Mouse (Mus musculus) forebrain, embryonic 15.5 days (tissue): ENCODE data around the gene Mettl9. TPM values are rescaled to one million over a fixed set of nuclear protein-coding genes. Genes with fewer than 3 reads are reported as not detected.

Experiments
- ATAC-seq: fragments of 200-750 bp; cut with Nextera tagmentation; replicated peaks from 2 replicates; pipeline ENCODE4 v1.8.0; 2017; ENCODE audit warnings: mild to moderate bottlenecking, moderate TSS enrichment, moderate library complexity
- H3K27ac ChIP-seq: fragments of 300-500 bp; sonication (generic); replicated peaks from 2 replicates; pipeline ENCODE4 v1.5.1; 2015; ENCODE audit warnings: mild to moderate bottlenecking, inconsistent platforms
- H3K27me3 ChIP-seq: fragments of 300-500 bp; sonication (generic); 2 replicates; pipeline ENCODE4 v1.6.1; 2015; ENCODE audit warnings: inconsistent platforms
- H3K36me3 ChIP-seq: fragments of 300-500 bp; sonication (generic); 2 replicates; pipeline ENCODE4 v1.6.1; 2015; ENCODE audit warnings: mild to moderate bottlenecking, inconsistent platforms
- H3K4me1 ChIP-seq: fragments of 300-500 bp; sonication (generic); 2 replicates; pipeline ENCODE4 v1.6.1; 2015; ENCODE audit warnings: inconsistent platforms
- H3K4me2 ChIP-seq: fragments of 300-500 bp; sonication (generic); replicated peaks from 2 replicates; pipeline ENCODE4 v1.6.1; 2015; ENCODE audit warnings: mild to moderate bottlenecking, inconsistent platforms
- H3K4me3 ChIP-seq: fragments of 300-500 bp; sonication (generic); 2 replicates; pipeline ENCODE4 v1.5.1; 2015; ENCODE audit warnings: mild to moderate bottlenecking, inconsistent platforms
- H3K9ac ChIP-seq: fragments of 300-500 bp; sonication (generic); replicated peaks from 2 replicates; pipeline ENCODE4 v1.6.1; 2015; ENCODE audit warnings: mild to moderate bottlenecking, inconsistent platforms
- H3K9me3 ChIP-seq: fragments of 300-500 bp; sonication (generic); 2 replicates; pipeline ENCODE4 v1.6.1; 2016; ENCODE audit warnings: inconsistent platforms
- WGBS: fragments of 180-500 bp; shearing (Covaris S2); methylation state at CpG from one replicate; pipeline ENCODE4 v1.1.7; 2015; ENCODE audit warnings: mixed read lengths; 5-methylcytosine and 5-hydroxymethylcytosine counted together
- polyA plus RNA-seq: library from polyadenylated mRNA; unstranded; fragments of >200 nt; fragmentation: Nextera tagmentation; extraction: Ambion mirVana; gene quantifications from 2 replicates; pipeline ENCODE4 v1.2.1, GENCODE M21; 2015

Mettl9 gene
- 214 and 232 TPM in 2 replicates for polyA plus RNA-seq

DNA sequence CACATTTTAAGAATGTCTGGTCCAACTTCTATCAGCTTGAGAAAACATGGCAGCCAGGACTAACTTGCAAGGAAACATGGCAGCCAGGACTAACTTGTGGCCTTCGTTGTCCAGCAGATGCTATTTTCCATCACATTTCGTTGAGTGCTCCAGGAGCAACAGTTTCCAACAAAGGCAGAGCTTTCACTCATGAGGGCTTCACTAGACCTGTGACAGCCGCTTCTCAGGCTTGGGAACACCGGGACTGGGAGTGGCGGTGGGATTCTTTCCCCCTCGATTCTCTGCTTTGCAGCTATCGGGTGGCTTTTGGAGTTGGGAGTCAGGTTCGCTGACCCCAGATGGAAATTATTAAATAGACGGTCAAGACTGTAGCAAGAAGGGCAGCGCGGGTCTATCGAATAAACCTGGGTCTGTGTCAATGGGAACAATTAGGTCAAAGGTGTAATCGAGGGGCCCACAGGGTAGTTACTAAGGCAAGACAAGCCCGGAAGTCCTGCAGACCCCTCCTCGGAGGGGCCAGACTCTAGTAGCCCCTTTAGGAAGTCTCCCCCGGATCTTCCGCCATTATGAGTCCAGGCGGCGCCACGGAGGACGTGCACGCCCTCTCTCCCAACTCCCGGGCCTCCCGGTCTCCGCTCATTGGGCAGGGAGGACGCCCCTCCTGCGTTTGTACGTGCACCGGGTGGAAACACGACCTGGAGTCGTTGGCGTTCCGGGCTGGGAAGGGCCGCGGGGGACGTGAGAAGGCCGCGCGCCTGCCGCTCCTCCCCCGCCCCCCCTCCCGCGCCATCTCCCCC, at the start of gene Mettl9:
TSS of gene Mettl9 (plus strand) at position 590 of the 797 bp plus-strand sequence.
- no peaks in the 10 kb centered on the region for H3K9me3 ChIP-seq
- H3K36me3 ChIP-seq, result no peaks in the 10 kb centered on the region
- H3K4me3 ChIP-seq, result peak within 1 kb of the TSS; percentile 76
- 3% methylated on average over 35 of the region's 43 CpGs for WGBS
- peak within 1 kb of the TSS; percentile 97 for H3K27ac ChIP-seq
- H3K9ac ChIP-seq, result peak within 1 kb of the TSS; percentile 93
- H3K4me1 ChIP-seq, result peaks cover 33% of the 10 kb centered on the region
- H3K27me3 ChIP-seq, result peaks cover 10% of the 10 kb centered on the region
- peak; percentile 98 for ATAC-seq
- H3K4me2 ChIP-seq, result peak within 1 kb of the TSS; percentile 62

DNA sequence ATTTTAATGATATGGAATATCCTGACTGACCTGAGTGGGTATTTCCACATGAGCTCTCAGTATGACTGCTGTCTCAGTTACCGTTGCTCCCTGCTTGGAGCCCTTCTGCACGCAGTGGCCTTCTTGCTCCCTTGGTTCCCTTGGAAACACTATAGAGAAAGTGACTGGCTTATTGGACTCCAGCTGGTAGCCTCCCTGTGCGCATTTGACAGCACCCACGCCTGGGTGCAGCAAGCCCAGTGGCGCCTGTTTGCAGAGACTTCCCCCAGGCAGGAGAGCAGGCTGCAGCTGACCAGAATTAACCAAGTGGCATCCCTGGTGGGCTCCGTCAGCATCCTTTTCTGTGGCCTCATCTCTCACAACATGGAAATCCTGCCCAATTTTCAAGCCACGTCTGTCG, 43.1 kb upstream of the Mettl9 start:
- ATAC-seq, result no peak
- Histone ChIP-seq H3K4me2 (no peak overlapping the region), H3K27ac (no peak overlapping the region), H3K36me3 (no peaks in the 10 kb centered on the region), H3K9me3 (no peaks in the 10 kb centered on the region), H3K4me3 (no peak overlapping the region), H3K9ac (no peak overlapping the region), H3K4me1 (no peaks in the 10 kb centered on the region), H3K27me3 (no peaks in the 10 kb centered on the region)
- WGBS, result 71% methylated on average over 8 of the region's 8 CpGs

DNA sequence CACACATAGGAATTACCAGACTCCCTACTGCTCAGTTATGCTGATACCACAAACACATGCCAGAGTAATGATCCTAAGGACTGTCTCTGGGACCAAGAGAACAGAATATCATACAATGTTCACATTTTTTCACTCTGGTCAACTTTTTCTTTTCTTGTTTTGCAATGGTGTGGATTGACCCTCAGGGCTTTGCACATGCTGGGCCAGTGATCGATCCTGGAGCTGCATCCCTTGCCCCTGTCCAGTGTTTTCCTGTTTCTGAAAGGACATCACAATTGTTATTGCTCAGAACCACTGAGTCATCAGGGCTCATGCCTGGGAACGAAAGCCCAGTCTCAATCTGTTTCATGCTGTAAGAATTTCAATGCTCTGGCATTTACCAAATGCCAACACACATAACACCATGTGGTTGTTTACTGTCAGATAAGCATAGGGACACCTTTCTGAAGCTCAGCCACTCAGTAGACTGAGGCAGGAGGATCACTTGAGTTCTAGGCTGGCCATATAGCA, 35.2 kb upstream of the Mettl9 start:
- H3K27me3 ChIP-seq, result no peaks in the 10 kb centered on the region
- WGBS, result 70% methylated on average over 2 of the region's 2 CpGs

DNA sequence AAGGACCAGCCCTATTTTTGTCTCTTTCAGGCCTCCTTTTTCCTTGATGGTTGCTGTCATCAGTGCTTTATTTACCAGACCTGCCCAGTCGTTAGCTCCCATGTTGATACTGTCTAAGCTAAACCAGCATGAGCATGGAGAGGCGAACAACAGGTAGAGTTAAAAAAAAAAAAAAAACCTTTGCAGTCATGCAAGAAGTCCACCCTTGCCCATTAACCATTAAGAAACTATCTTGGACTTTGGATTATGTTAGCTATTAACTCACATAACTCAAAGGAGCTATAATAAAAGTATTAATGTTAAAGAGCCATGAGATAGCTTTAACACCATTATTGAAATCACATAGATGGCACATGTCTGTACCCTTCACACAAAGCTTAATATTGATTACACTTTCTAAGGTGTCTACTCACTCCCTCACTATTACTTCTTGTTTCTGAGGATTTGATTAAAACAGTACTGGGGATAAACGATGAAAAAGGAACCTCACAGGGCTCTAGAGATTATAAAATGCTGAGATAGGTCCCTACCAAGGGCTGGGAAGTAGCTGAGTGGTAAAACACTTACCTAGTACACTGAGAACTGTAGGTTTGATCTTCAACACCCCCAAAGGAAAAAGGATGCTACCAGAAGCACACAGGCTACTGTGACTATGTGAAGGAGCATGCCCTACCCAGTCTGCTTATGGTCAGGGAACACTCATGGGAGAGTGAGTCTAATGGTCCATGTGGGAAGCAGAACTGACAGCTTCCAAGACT, 34.0 kb upstream of the Mettl9 start:
- H3K36me3 ChIP-seq, result no peaks in the 10 kb centered on the region
- no peaks in the 10 kb centered on the region for H3K4me1 ChIP-seq
- H3K4me3 ChIP-seq, result no peak overlapping the region
- no peak for ATAC-seq
- H3K27ac ChIP-seq, result no peak overlapping the region
- H3K4me2 ChIP-seq, result no peak overlapping the region
- H3K9ac ChIP-seq, result no peak overlapping the region
- no peaks in the 10 kb centered on the region for H3K9me3 ChIP-seq
- no peaks in the 10 kb centered on the region for H3K27me3 ChIP-seq
- WGBS, result 73% methylated on average over 3 of the region's 3 CpGs

More for the DNA sequence above, 35.2 kb upstream of the Mettl9 start:
- Histone ChIP-seq H3K9me3 (no peaks in the 10 kb centered on the region), H3K9ac (no peak overlapping the region), H3K4me2 (no peak overlapping the region), H3K4me1 (no peaks in the 10 kb centered on the region), H3K36me3 (no peaks in the 10 kb centered on the region), H3K4me3 (no peak overlapping the region), H3K27ac (no peak overlapping the region)
- ATAC-seq, result no peak

DNA sequence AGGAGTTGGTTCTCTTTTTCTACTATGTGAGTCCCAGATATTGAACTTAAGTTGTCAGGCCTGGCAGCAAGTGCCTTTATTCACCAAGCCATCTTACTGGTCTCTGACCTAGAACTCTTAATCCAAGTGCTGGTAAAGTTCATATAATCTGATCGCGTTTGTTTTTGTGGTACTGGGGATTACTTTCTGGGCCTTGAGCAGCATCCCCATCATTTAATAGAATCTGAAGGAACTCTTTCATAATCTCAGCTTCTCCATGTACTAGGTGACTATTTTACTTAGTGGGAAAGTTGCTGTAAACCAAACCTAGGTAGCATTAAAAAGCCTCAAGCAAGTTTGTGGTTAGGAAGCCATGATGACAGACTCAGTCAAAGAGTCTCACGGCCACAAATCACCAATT, 32.4 kb upstream of the Mettl9 start:
- no peak for ATAC-seq
- 87% methylated on average over 3 of the region's 3 CpGs for WGBS
- H3K36me3 ChIP-seq, result no peaks in the 10 kb centered on the region
- H3K4me1 ChIP-seq, result no peaks in the 10 kb centered on the region
- no peaks in the 10 kb centered on the region for H3K27me3 ChIP-seq
- H3K9ac ChIP-seq, result no peak overlapping the region
- no peak overlapping the region for H3K4me3 ChIP-seq
- H3K9me3 ChIP-seq, result no peaks in the 10 kb centered on the region
- H3K27ac ChIP-seq, result no peak overlapping the region
- no peak overlapping the region for H3K4me2 ChIP-seq

DNA sequence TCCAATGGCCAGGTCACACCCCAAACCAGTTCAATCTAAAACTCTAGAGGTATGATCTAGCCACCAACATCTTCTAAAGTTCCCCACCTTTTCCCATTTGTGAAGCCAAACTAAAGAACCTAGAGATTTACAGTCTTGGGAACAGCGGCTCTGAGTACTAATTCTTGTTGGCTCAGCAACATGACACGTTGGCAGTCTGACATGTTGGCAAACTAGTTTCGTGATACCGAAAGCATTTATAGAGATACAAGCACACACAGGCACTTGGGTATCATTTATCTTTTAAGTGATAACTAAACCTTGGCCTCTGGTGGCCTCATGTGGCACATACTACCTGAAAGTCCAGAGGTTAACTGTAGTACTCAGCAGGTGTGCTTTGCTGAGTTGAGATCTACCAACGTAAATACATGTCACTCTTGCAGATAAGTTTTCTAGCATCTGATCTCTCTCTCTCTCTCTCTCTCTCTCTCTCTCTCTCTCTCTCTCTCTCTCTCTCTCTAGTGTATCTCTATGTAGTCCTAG, 31.8 kb upstream of the Mettl9 start:
- H3K4me1 ChIP-seq, result no peaks in the 10 kb centered on the region
- no peak for ATAC-seq
- H3K27me3 ChIP-seq, result no peaks in the 10 kb centered on the region
- no peaks in the 10 kb centered on the region for H3K36me3 ChIP-seq
- no peak overlapping the region for H3K27ac ChIP-seq
- no peak overlapping the region for H3K4me2 ChIP-seq
- no peaks in the 10 kb centered on the region for H3K9me3 ChIP-seq
- no peak overlapping the region for H3K4me3 ChIP-seq
- no peak overlapping the region for H3K9ac ChIP-seq
- WGBS, result 75% methylated on average over 5 of the region's 5 CpGs

DNA sequence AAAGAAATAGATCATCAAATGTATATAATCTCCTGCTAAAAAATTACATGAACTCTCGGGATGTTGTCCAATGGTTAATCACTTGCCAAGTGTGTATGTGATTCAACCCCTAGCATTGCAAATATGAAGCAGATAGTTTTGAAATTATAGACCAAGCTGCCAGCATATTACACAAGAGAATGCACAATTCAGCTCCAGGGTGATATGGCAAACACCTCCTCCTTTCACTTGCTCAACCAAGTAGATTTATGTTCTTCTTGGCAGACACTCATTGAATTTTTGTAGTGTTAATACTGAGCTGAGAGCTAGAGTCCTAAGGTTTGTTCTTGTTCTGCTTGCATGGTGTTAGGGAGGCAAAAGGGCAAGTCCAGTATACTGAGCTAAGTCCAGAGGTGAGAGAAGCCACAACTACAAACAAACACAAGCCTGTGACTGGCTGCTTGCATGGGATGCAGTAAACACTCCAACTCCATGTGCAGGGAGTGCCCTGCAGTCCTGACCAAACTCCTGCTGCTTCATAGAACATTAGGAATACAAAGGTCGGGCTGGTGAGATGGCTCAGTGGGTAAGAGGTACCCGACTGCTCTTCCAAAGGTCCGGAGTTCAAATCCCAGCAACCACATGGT, 30.3 kb upstream of the Mettl9 start:
- Histone ChIP-seq H3K36me3 (no peaks in the 10 kb centered on the region), H3K4me2 (no peak overlapping the region), H3K4me1 (no peaks in the 10 kb centered on the region), H3K4me3 (no peak overlapping the region), H3K9me3 (no peaks in the 10 kb centered on the region), H3K27ac (no peak overlapping the region), H3K27me3 (no peaks in the 10 kb centered on the region), H3K9ac (no peak overlapping the region)
- WGBS, result 76% methylated on average over 4 of the region's 4 CpGs
- ATAC-seq, result no peak

DNA sequence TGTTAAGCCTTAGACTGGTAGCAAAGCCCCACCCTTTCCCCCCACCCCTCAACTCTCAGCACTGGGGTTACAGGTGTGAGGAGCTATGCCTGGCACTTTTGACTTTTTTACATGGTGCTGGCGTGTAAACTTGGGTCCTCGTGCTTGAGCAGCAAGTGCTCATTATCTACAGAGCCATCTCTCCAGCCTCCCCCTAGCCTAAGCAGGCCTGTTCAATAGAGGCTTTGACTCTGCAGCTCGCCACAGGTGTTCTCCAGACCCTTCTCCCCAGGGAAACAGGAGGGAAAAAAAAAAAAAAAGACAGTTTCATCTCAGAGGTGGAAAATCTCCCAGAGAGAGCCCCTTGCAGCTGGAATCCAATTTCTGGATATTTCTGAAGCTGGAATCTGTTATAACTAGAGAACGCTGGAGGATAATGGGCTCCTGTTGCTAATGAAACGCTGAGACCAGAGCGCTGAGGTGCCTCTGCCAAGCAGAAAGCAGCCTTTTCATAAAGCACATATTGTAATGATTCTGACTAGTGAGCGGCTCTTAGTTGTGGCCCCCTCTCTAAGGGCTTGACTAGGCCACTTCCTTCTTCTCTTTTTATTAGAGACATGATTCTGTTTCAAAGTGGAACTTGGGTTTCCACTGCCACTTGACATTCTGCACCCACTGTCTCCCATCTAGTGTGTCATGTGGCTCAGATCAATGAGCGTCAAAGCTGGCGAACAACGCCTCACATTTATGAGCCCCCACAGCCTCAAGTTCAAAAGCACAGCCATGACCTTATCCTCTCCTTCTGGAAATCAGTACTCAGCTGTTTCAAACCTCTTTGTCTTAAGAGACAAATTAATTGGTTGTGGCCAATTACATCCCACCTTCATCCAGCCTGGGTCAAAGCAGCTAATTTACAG, 22.2 kb upstream of the Mettl9 start:
- H3K4me2 ChIP-seq, result no peak overlapping the region
- H3K9me3 ChIP-seq, result no peaks in the 10 kb centered on the region
- 28% methylated on average over 10 of the region's 10 CpGs for WGBS
- 0 out of 2 replicates have a peak, but pooled peaks cover 5% of the 10 kb centered on the region for H3K4me1 ChIP-seq
- ATAC-seq, result no peak
- no peaks in the 10 kb centered on the region for H3K27me3 ChIP-seq
- no peak overlapping the region for H3K4me3 ChIP-seq
- no peak overlapping the region for H3K9ac ChIP-seq
- no peak overlapping the region for H3K27ac ChIP-seq
- no peaks in the 10 kb centered on the region for H3K36me3 ChIP-seq

DNA sequence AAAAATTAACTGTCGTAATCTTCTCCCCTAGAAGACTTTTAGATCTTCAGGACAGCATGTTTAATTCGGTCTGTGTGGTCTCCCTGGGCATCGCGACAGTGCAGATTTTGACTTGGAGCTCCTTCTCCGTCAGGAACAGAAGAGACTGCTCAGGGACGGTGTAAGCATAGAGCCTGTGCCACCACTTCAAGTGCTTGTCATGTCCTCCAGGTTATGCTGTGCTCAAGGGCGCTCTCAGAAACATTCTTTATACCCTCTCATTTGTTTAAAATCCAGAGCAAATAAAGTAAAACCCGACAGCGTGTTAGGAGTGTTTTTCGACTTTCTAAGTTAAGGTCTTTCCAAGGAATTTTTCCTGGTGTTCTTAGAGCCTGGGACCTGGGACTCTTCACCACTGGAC, 19.8 kb upstream of the Mettl9 start:
- no peaks in the 10 kb centered on the region for H3K36me3 ChIP-seq
- no peaks in the 10 kb centered on the region for H3K27me3 ChIP-seq
- 0 out of 2 replicates have a peak, but pooled peaks cover 5% of the 10 kb centered on the region for H3K4me1 ChIP-seq
- H3K9ac ChIP-seq, result no peak overlapping the region
- no peak overlapping the region for H3K4me3 ChIP-seq
- no peak overlapping the region for H3K4me2 ChIP-seq
- no peak overlapping the region for H3K27ac ChIP-seq
- H3K9me3 ChIP-seq, result no peaks in the 10 kb centered on the region
- WGBS, result 87% methylated on average over 10 of the region's 10 CpGs
- no peak for ATAC-seq

DNA sequence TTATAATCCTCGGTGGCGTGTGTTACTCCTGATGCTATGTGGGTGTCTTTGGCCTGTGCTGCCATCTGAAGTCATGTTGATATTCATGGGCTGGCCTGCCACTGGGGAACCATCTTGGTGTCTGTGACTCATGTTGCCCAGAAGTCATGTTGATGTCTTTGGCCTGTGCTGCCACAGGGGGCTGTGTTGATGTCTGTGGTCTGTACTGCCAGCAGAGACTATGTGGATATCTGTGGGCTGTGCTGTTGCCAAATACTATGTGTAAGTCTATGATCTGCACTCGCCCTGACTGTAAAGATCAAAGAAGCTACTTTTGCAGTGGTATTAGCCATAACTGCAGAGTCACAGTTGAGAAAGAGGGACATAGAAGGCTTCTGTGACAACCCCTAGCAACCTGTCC, 15.5 kb upstream of the Mettl9 start:
- Histone ChIP-seq H3K9me3 (no peaks in the 10 kb centered on the region), H3K36me3 (no peaks in the 10 kb centered on the region), H3K9ac (no peak overlapping the region), H3K4me3 (no peak overlapping the region), H3K4me1 (no peaks in the 10 kb centered on the region), H3K4me2 (no peak overlapping the region), H3K27me3 (no peaks in the 10 kb centered on the region), H3K27ac (no peak overlapping the region)
- no peak for ATAC-seq
- WGBS, result 88% methylated on average over 3 of the region's 3 CpGs

DNA sequence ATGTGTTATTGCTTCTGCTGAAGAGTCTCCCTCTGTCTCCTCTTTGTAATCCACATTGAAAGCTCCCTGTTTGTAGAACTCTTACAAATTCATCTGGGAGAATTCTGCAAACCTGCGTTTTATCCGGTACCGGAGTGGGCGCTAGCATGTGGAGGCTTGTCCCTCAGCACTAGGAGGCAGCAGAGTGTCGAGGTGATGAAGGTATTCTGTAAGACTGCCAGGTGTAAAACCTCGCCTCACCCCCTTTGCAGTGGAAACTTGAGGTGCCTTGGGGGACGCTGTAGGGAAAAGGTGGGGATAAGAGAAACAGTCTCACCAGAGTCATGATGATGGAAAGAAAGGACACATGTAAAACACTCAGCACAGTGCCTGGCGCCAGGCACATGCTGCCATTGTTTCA, 14.0 kb upstream of the Mettl9 start:
- H3K9me3 ChIP-seq, result no peaks in the 10 kb centered on the region
- no peaks in the 10 kb centered on the region for H3K4me1 ChIP-seq
- 40% methylated on average over 8 of the region's 8 CpGs for WGBS
- H3K27me3 ChIP-seq, result no peaks in the 10 kb centered on the region
- H3K4me2 ChIP-seq, result no peak overlapping the region
- no peaks in the 10 kb centered on the region for H3K36me3 ChIP-seq
- no peak overlapping the region for H3K4me3 ChIP-seq
- no peak overlapping the region for H3K27ac ChIP-seq
- H3K9ac ChIP-seq, result no peak overlapping the region
- no peak for ATAC-seq
